In genomic region chr6:124375435-124375884, GRCm38 (mm10) we compare ENCODE assay signal across 8 mouse cellular contexts. TPM values are rescaled to one million over a fixed set of nuclear protein-coding genes. Genes with fewer than 3 reads are reported as not detected.
A peak's percentile ranks its signal among the peaks of the same experiment; 100 is the strongest.
DNase-seq lines count a peak whose midpoint lies in the region; ATAC-seq and TF ChIP-seq lines count a peak whose summit lies in the region.

No protein-coding gene starts in this region.

- H3K27me3 ChIP-seq in heart, adult 2 months (ENCODE audit: control insufficient read depth, insufficient read depth, low read length), result no peaks in the 10 kb centered on the region
- no peaks in the 10 kb centered on the region for H3K27me3 ChIP-seq in heart, embryonic 10.5 days (ENCODE audit: insufficient read depth, poor library complexity, severe bottlenecking)
- H3K27me3 ChIP-seq in hindbrain, embryonic 13.5 days, result no peaks in the 10 kb centered on the region

- TF ChIP-seq POLR2A in heart, adult 2 months (IDR thresholded peaks at IDR 0.05; ENCODE audit: insufficient read depth, low read depth, low read length), result peak; percentile 64

- H3K4me3 ChIP-seq in heart, adult 2 months, result no peak overlapping the region
- no peak overlapping the region for H3K4me3 ChIP-seq in heart, embryonic 10.5 days
- no peak overlapping the region for H3K4me3 ChIP-seq in hindbrain, embryonic 13.5 days

- peak; percentile 48 to 79 for DNase-seq in heart, adult 2 months
- no peak for DNase-seq in heart, embryonic 10.5 days (ENCODE audit: low spot score)
- peak; percentile 21 for DNase-seq in heart, postnatal 4 days
- DNase-seq in lung, postnatal 4 days, result peak; percentile 56 to 68
- DNase-seq in thymus, postnatal 14 days, result peak; percentile 84
- DNase-seq in adrenal gland, adult 2 months, result no peak
- no peak for DNase-seq in frontal cortex, postnatal 36 days (ENCODE audit: low spot score in 2 of 2)

- peak; percentile 76 for TF ChIP-seq EP300 in heart, adult 2 months (IDR thresholded peaks at IDR 0.05; ENCODE audit: insufficient read depth, low read depth, low read length)

- H3K9ac ChIP-seq in heart, adult 2 months (ENCODE audit: low read depth, low read length), result no peak overlapping the region
- no peak overlapping the region for H3K9ac ChIP-seq in hindbrain, embryonic 13.5 days

- peaks cover 7% of the 10 kb centered on the region for H3K4me1 ChIP-seq in heart, adult 2 months (ENCODE audit: control insufficient read depth, insufficient read depth, low read length)
- no peaks in the 10 kb centered on the region for H3K4me1 ChIP-seq in heart, embryonic 10.5 days
- H3K4me1 ChIP-seq in hindbrain, embryonic 13.5 days (replicated peaks), result no peaks in the 10 kb centered on the region

- no peaks in the 10 kb centered on the region for H3K79me2 ChIP-seq in heart, adult 2 months (replicated peaks; ENCODE audit: control insufficient read depth, insufficient read depth, low read length)

- 32% methylated on average over 11 of the region's 11 CpGs for WGBS in heart, adult 2 months
- 58% methylated on average over 11 of the region's 11 CpGs for WGBS in heart, embryonic 10.5 days
- WGBS in hindbrain, embryonic 13.5 days, result 87% methylated on average over 11 of the region's 11 CpGs

- intact Hi-C loops in heart, adult 2 months (cut with DNase I), result loop anchor here (5.0 kb wide), 1 partner anchor 48 kb away; no protein-coding TSS in a partner anchor

- TF ChIP-seq CTCF in heart, adult 2 months (IDR thresholded peaks at IDR 0.05), result 0 out of 2 replicates have a peak, but pooled peaks have one; percentile 6

- no peak overlapping the region for H3K4me2 ChIP-seq in hindbrain, embryonic 13.5 days

- ATAC-seq in hindbrain, embryonic 13.5 days (ENCODE audit: low FRiP score), result no peak

- H3K9me3 ChIP-seq in heart, embryonic 10.5 days, result no peaks in the 10 kb centered on the region
- H3K9me3 ChIP-seq in hindbrain, embryonic 13.5 days, result no peaks in the 10 kb centered on the region

- peak overlapping the region; percentile 61 for H3K27ac ChIP-seq in heart, adult 2 months
- no peak overlapping the region for H3K27ac ChIP-seq in heart, embryonic 10.5 days
- no peak overlapping the region for H3K27ac ChIP-seq in hindbrain, embryonic 13.5 days

- peaks cover 5% of the 10 kb centered on the region; the same call in 1 of the 2 replicates for H3K36me3 ChIP-seq in heart, adult 2 months (ENCODE audit: control insufficient read depth, insufficient read depth, low read length)
- H3K36me3 ChIP-seq in heart, embryonic 10.5 days, result no peaks in the 10 kb centered on the region
- no peaks in the 10 kb centered on the region for H3K36me3 ChIP-seq in hindbrain, embryonic 13.5 days

RNA-seq across cellular contexts. Expression of gene Pex5, which starts 39.4 kb away (rescaled TPM):
- 10 to 100 TPM; 21.9 to 25.7 TPM for total RNA-seq in heart, adult 2 months (2021)
- 20.8 and 30.1 TPM in 2 replicates for polyA plus RNA-seq in heart, adult 2 months (2012; rRNA removed)
- 25.5 and 31.9 TPM in 2 replicates for polyA plus RNA-seq in heart, embryonic 10.5 days (2016; fragmentation: Nextera tagmentation; extraction: Ambion mirVana)
- 10 to 100 TPM; 26.1 TPM for total RNA-seq in heart, postnatal 4 days (2021)
- total RNA-seq in adrenal gland, adult 2 months (2021), result 10 to 100 TPM; 71.0 to 99.9 TPM
- 44.9 and 47.5 TPM in 2 replicates for polyA plus RNA-seq in adrenal gland, adult 2 months (2012; rRNA removed)
- polyA plus RNA-seq in hindbrain, embryonic 13.5 days (2015; fragmentation: Nextera tagmentation; extraction: Ambion mirVana), result 70.5 TPM in 2 replicates

Comparison
In these comparisons a context has a peak if more than half of its experiments do, and no peak if none do; other contexts are left out.
1. DNase-seq: peak in heart, adult 2 months (2 of 2), heart, postnatal 4 days (single experiment), lung, postnatal 4 days (2 of 2) and thymus, postnatal 14 days (single experiment); none in heart, embryonic 10.5 days (single experiment), adrenal gland, adult 2 months (single experiment) and frontal cortex, postnatal 36 days (0 of 2).